Mouse (Mus musculus) ovary, adult 2 months (tissue): ENCODE results near the gene Gm21903. TPM values are rescaled to one million over a fixed set of nuclear protein-coding genes. Genes with fewer than 3 reads are reported as not detected.

Source experiments
- polyA plus RNA-seq: library from polyadenylated mRNA; depleted of rRNA; stranded (reverse); fragments of >200 nt; gene quantifications from 2 replicates; pipeline ENCODE4 v1.2.3, GENCODE M21; 2012; rRNA removed

Gm21903 gene
- not detected in 2 replicates for polyA plus RNA-seq

DNA sequence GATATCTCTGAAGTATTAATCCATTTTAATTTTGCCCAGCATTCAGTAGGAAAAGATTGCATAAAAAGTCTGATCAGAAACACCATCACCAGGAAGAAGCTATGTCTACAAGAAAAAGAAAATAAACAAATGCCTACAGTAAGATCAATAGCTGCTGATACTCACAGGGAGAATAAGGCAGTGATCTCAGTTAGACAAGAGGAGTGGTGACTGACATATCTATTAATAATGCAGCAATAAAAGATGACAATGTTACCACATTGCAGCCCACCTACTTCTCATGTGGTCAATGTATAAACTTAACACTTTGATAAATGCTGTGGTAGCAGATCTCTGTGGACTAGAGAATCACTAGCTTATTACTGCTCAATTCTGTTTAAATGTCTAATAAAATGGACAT lies at the start of gene Gm21903:
Gm21903 (minus strand) TSS at position 101 of the 400 bp plus-strand sequence.

DNA sequence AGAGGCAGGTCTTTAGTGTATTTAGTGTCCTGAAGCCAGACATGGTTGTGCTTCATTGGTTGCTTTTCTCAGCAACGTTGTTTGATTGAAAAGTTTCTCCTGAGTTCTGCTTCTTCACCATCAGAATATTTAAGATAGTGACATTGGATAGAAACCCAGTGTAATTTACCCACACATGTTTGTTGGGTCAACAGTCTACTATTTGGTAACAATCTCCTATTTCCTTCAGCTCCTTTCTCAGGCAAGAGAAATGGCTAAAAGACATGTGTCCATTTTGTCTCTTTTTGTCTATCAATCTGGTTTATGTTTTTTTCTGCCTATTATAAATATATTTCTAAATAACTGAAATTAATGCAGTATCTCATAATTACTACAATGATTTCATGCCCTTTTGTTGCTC lies 33.8 kb upstream of the Gm21903 start, which contains the start of gene Esp23:
Esp23 (minus strand) TSS at position 101 of the 400 bp plus-strand sequence.

DNA sequence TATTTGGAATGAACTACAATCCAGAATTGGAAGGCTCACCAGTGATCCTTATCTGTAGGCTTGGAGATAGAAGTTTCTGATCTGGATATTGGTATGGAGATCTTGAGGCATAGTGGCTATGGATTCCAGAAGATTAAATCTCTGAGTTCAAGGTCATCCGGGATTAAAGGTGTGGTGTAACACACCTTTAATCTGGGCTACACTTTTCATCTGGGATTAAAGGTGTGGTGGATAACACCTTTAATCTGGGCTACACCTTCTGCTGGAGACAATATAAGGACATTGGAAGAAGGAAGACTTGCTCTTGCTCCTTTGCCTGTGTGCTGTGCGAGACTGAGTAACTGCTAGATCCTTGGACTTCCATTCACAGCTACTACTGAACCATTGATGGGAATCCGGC lies 6.7 kb downstream of the Gm21903 start, which contains the start of gene Esp24:
Esp24 (plus strand) TSS at position 301 of the 400 bp plus-strand sequence.

Other genes with a start within 250 kb of the Gm21903 start
- gene Esp24, start 6.6 kb downstream of the Gm21903 start, polyA plus RNA-seq: not detected in 2 replicates
- gene Esp23, start 33.7 kb upstream of the Gm21903 start, polyA plus RNA-seq: not detected in 2 replicates
- gene Esp22, start 52.0 kb upstream of the Gm21903 start, polyA plus RNA-seq: not detected in 2 replicates